Mouse (Mus musculus) skeletal muscle tissue, adult 2 months (tissue): ENCODE data around the gene Rbfox3.

Experiments used
- DNase-seq: peaks from one replicate; pipeline ENCODE4 v3.0.0-alpha.2; 2012; ENCODE audit warnings: low read depth, low spot score

The Rbfox3 gene

DNA sequence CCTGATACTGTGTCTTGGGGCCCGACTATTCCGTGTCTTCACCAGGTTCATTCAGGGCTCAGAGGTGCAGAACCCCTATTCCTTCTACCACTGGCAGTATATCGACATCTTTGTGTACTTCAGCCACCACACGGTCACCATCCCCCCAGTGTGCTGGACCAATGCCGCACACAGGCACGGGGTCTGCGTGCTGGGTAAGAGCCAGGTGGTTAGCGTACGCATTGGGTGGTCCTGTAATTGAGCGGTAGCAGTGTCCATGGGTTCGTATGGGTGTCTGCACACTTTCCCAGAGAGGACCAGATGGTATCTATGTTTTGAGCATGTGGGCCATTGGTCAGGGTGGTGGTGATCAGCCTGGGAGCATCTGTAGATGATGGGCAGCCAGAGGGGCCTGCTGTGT lies 430.2 kb downstream of the Rbfox3 start:
- DNase-seq = no peak

- no peak for DNase-seq
These were observed 431.6 kb downstream of the Rbfox3 start for GRCm38 (mm10) chr11:118479776-118480175.

GRCm38 (mm10) chr11:118476396-118477373 lies 434.7 kb downstream of the Rbfox3 start, which contains the start of gene Engase:
Gene Engase, plus strand, starts transcription at chr11:118476829.
- peak; percentile 97 for DNase-seq

DNA sequence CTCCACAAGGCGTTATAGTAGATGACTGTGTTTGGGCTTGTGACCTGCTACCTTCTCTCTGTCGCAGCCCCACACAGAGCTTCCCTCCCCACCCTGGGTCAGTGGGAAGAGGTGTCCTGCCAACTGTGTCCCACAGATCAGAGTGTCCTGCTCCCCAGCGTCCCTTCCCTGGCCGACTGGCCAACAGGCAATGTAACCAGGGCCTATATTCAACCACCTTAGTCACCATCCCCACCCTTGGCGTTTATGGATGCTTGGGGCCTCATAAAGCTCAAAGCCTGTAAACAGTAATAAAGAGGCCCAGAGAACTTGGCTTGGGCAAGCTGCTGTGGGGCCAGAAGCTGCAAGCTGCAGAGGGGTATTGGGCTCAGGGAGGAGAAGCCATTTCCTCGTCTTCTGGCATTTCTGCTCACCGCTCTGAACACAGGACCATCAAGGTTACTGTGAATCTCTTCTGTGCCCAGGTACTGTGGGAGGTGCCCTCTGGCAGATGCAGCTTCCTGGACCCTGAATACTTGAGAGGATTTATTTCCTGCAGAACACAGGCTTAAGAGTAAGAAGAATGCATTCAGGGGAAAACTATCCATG lies 435.8 kb downstream of the Rbfox3 start:
- no peak for DNase-seq

GRCm38 (mm10) chr11:118473842-118474500 lies 437.4 kb downstream of the Rbfox3 start:
- no peak for DNase-seq

DNA sequence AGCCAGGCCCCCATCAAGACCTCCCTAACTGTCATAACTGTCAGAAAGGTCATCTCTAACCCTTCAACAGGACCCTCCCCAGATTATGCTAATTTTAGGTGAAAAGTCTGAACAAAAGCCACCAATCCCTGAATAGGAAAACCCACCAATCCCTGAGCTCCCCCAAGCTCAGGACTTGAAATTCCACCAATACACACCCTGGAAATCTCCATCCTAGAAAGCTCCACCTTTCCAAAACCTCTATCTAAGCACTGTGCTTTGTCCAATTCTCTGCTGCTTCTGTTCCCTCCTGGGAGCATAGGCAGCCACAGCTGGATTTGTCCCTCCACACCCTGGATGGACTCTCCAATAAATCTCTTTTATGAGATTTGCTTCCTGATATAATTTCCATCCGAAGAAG lies 438.2 kb downstream of the Rbfox3 start:
- no peak for DNase-seq

GRCm38 (mm10) chr11:118471676-118472075 lies 439.7 kb downstream of the Rbfox3 start:
- DNase-seq = no peak

DNA sequence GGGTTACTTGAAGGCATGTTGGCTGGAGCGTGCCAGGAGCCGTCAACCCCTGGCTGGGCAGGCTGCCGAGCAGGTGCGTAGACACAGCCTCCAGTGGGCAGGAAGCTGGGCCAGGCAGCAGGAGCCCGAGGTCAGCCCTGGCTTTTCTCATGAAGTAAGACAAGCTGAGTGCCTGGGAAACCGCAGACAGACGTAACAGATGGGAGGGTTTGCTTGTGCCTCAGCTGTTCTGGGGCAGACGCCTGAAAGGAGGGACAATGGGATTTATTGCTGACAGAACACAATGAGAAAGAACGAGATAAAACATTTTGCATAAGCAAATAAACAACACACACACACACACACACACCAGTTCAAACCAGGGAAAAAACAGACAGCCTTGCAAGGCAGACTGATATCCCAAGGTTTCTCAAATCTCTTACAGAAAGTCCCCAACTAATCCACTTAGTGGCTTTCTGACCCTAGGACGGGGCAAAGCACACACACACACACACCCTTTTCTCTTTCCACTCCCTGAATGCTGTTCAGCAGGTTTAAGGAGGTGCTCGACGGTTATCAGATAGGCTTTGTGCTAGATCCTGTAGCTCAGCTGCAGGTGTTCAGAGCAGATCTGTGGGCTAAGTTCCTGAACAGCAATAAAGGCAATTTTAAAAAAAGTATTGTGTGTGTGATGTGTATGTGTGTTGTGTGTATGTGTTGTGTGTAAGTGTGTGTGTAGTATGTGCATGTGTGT lies 441.0 kb downstream of the Rbfox3 start:
- DNase-seq = no peak

- no peak for DNase-seq
These were observed 441.8 kb downstream of the Rbfox3 start for GRCm38 (mm10) chr11:118469509-118470160.

GRCm38 (mm10) chr11:118467441-118468035 lies 443.9 kb downstream of the Rbfox3 start:
- no peak for DNase-seq

- DNase-seq = no peak
These were observed 451.1 kb downstream of the Rbfox3 start for GRCm38 (mm10) chr11:118460280-118460679.

GRCm38 (mm10) chr11:118459536-118459935 lies 451.9 kb downstream of the Rbfox3 start:
- DNase-seq = no peak

GRCm38 (mm10) chr11:118459051-118459450 lies 452.3 kb downstream of the Rbfox3 start:
- DNase-seq = peak; percentile 74

GRCm38 (mm10) chr11:118456937-118457336 lies 454.5 kb downstream of the Rbfox3 start:
- DNase-seq = peak; percentile 78

GRCm38 (mm10) chr11:118455788-118456187 lies 455.6 kb downstream of the Rbfox3 start:
- DNase-seq = no peak

DNA sequence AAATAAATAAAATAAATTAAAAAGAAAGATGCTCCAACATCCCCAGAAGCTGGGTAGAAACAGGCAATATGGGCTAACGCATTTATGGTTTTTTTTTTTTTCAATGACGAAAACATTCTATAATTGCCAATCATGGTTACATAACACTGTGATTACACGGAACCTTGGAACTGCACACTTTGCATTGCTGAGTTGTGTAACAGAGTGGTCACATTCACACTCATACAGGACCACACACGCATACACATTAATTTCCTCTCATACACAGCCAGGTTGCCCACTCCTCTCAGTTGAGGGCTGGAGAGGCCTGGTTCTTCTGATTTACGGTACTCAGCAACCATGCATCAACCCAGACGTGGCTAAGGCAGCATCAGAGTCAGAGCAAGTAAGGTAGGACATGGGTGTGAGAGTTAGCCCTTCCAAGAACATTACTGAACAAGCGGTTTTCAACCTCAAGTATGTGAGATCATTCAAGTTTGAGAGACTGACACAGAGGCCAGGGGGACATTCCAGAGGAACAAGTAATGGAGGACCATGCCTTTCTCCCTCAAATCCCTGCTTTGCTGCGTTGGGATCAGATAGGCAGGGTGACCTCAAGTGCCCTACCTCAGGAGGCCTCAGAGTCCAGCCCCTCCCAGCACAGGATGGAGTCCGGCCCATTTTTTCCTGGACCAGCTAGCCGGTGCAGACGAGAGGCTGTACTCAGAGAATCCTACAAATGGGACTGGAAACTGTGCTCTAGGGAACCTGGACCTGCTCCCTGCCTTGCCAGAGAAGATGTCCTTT lies 457.3 kb downstream of the Rbfox3 start:
- peak; percentile 88 for DNase-seq

DNA sequence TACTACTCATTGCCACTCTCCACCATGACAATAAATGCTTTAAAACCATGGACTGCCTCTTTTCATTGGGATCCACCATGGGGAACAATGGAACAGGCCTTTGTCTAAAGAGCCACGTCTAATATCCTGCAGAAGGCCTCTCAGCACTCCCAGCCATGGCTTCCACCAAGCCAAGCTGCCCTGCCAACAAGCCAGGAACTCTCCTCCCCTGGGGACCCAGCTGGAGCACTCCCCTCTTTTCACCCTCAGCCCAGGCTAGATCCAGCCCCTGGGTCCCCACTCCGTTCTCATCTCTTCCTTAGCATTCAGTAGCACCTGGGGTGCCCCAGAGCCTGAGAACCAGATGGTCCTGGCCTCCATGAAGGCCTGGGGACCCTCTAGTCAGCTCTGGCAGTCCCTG lies 458.4 kb downstream of the Rbfox3 start:
- DNase-seq = no peak

DNA sequence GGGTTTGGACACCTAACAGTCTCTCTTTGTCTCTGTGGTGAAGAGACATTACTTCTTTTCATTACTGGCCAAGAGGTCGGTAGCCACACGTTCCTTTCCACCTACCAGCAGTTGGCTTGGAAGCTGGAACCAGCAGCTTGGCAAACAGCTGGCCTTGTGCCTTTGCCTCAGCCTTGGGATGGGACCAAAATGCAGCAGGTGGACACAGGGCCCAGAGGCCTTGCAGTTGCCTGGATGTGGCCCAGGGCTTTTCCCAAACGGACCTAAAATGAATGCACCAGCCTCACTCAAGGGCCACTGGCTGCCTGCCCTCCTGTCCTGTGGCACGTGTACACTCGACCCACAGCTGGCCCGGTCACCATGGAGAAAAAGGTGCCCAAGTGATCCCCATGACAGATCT lies 460.2 kb downstream of the Rbfox3 start:
- DNase-seq = no peak

GRCm38 (mm10) chr11:118448385-118448784 lies 463.0 kb downstream of the Rbfox3 start:
- DNase-seq = peak; percentile 92

- DNase-seq = no peak
These were observed 464.1 kb downstream of the Rbfox3 start for GRCm38 (mm10) chr11:118447346-118447745.
